Mouse (Mus musculus) ES-Bruce4 (cell line): ENCODE results near the gene Col2a1.

ENCODE experiments used
- CTCF ChIP-seq: IDR thresholded peaks from one replicate; pipeline ENCODE4 v1.8.1; 2011; ENCODE audit warnings: low read depth, low read length
- POLR2A ChIP-seq: IDR thresholded peaks from one replicate; pipeline ENCODE4 v1.8.1; 2011; ENCODE audit warnings: low read length; ENCODE audit not compliant: insufficient read depth

DNA sequence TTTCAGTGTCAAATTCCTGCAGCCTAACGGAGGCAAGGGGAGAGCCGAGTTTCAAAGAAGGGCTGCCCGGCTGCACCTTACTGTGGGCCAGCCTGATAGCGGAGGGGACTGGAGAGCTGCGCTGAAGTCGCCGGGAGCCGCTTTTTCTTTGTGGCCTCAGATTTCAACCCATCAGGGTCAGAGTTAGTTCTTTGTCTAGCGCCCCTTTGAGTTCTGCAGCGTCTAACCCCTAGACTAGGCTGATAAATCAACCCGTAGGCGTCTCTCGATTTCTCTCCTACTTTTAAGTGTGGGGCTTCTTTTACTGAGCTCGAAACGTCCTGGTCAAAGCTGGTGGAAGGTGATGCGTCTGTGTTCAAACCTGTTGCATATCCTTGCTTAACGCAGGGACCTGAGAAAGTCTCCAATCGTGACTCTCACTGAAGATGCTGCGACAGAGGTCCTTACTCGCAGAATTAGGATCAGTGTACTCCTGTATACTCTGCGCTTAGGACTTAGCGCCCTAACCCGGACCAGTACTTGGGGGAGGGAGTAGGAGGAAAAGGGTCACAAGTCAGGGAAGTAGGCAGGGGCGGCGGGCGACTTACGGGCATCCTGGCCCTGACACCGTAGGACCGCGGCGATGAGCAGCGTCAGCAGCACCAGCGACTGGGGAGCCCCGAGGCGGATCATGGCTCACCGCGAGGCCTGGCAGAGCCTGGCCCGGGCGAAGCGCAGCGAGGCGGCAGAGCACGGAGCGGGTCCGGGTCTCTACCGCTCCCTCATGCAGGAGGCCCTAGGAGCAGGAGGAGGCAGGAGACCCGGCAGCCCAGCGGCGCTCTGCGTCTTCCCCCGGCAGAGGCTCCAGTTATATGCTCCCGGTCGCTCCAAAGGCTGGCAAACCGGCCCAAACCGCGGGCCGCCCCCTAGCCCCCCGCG, at the start of gene Col2a1:
- TF ChIP-seq CTCF (no peak), POLR2A (no peak)
